Mouse (Mus musculus): ENCODE results near the gene Git2. TPM values are rescaled to one million over a fixed set of nuclear protein-coding genes. Genes with fewer than 3 reads are reported as not detected.

Gene Git2
- total and polyA plus RNA-seq, 3 experiments = 24.0 to 71.7 (median 64.9) TPM

GRCm38 (mm10) chr5:114728160-114728559, 47.2 kb downstream of the Git2 start:
- Histone ChIP-seq H3K9ac (ENCODE audit: control insufficient read depth, low read depth, low read length, poor library complexity, severe bottlenecking) (no peak overlapping the region), H3K4me1 (ENCODE audit: control insufficient read depth in 1 of 2, insufficient read depth in 2 of 2, low read length in 2 of 2) (no peaks in the 10 kb centered on the region), H3K36me3 (ENCODE audit: control insufficient read depth in 1 of 2, insufficient read depth in 2 of 2, low read length in 2 of 2) (peaks cover 0 to 3% of the 10 kb centered on the region in 2 experiments; a peak in 2 of 4 replicates), H3K4me3 (ENCODE audit: control insufficient read depth in 1 of 2, insufficient read depth in 1 of 2, low read depth in 2 of 2, low read length in 2 of 2) (no peak overlapping the region), H3K9me3 (replicated peaks; ENCODE audit: insufficient read depth, low read length) (no peaks in the 10 kb centered on the region), H3K79me2 (ENCODE audit: control insufficient read depth, insufficient read depth, low read length, poor library complexity) (no peaks in the 10 kb centered on the region), H3K27me3 (ENCODE audit: control insufficient read depth in 1 of 2, insufficient read depth in 2 of 2, low read length in 2 of 2) (no peaks in the 10 kb centered on the region), H3K27ac (ENCODE audit: control insufficient read depth, low read depth, low read length) (no peak overlapping the region)
- TF ChIP-seq NRF1 (IDR thresholded peaks at IDR 0.05; ENCODE audit: insufficient read depth, low read depth, low read length, poor library complexity, severe bottlenecking) (no peak), EP300 (IDR thresholded peaks at IDR 0.05; ENCODE audit: low read depth in 1 of 2, low read length in 2 of 2) (no peak), NELFE (IDR thresholded peaks at IDR 0.05; ENCODE audit: low read depth, low read length) (no peak), POLR2AphosphoS5 (IDR thresholded peaks at IDR 0.05; ENCODE audit: borderline replicate concordance, low read depth, low read length) (no peak)
- DNase-seq (ENCODE audit: low read depth, low spot score) = no peak

GRCm38 (mm10) chr5:114722846-114723245, 52.5 kb downstream of the Git2 start:
- H3K79me2 ChIP-seq (ENCODE audit: control insufficient read depth, insufficient read depth, low read length, poor library complexity) = no peaks in the 10 kb centered on the region
- H3K9ac ChIP-seq (ENCODE audit: control insufficient read depth, low read depth, low read length, poor library complexity, severe bottlenecking) = no peak overlapping the region
- no peaks in the 10 kb centered on the region for H3K4me1 ChIP-seq (ENCODE audit: control insufficient read depth in 1 of 2, insufficient read depth in 2 of 2, low read length in 2 of 2)
- H3K36me3 ChIP-seq (ENCODE audit: control insufficient read depth in 1 of 2, insufficient read depth in 2 of 2, low read length in 2 of 2) = peaks cover 0 to 1% of the 10 kb centered on the region in 2 experiments; a peak in 1 of 4 replicates
- no peaks in the 10 kb centered on the region for H3K9me3 ChIP-seq (replicated peaks; ENCODE audit: insufficient read depth, low read length)
- TF ChIP-seq HCFC1 (IDR thresholded peaks at IDR 0.05; ENCODE audit: low read depth, low read length) (no peak), TCF12 (IDR thresholded peaks at IDR 0.05; ENCODE audit: low read depth, low read length) (no peak), POLR2AphosphoS2 (IDR thresholded peaks at IDR 0.05; ENCODE audit: low read length) (no peak), CTCF (IDR thresholded peaks at IDR 0.05 in 2 of 3, conservative IDR thresholded peaks at IDR 0.05 in 1 of 3; ENCODE audit: control insufficient read depth in 1 of 3, insufficient read depth in 1 of 3, low read depth in 2 of 3, low read length in 3 of 3, poor library complexity in 1 of 3, severe bottlenecking in 1 of 3) (no peak), GATA1 (IDR thresholded peaks at IDR 0.05; ENCODE audit: low read depth, low read length) (no peak), E2F4 (IDR thresholded peaks at IDR 0.05; ENCODE audit: borderline replicate concordance, low read depth, low read length) (no peak), MAX (IDR thresholded peaks at IDR 0.05; ENCODE audit: low read length) (no peak), UBTF (IDR thresholded peaks at IDR 0.05; ENCODE audit: borderline replicate concordance, insufficient read depth, low read depth, low read length) (no peak), ZKSCAN1 (IDR thresholded peaks at IDR 0.05; ENCODE audit: low read depth, low read length) (no peak), RAD21 (IDR thresholded peaks at IDR 0.05; ENCODE audit: low read depth, low read length) (no peak), USF2 (IDR thresholded peaks at IDR 0.05; ENCODE audit: borderline replicate concordance in 1 of 2, insufficient read depth in 1 of 2, low read depth in 1 of 2, low read length in 2 of 2) (no peak), CHD2 (IDR thresholded peaks at IDR 0.05; ENCODE audit: low read length) (no peak), POLR2A (IDR thresholded peaks at IDR 0.05; ENCODE audit: control insufficient read depth in 1 of 2, insufficient read depth in 1 of 2, low read depth in 1 of 2, low read length in 2 of 2, poor library complexity in 1 of 2) (no peak), MEF2A (IDR thresholded peaks at IDR 0.05; ENCODE audit: extremely low read depth, insufficient replicate concordance, low read depth, low read length, poor library complexity, severe bottlenecking) (no peak), MXI1 (IDR thresholded peaks at IDR 0.05; ENCODE audit: low read depth, low read length) (no peak)
- H3K27ac ChIP-seq (ENCODE audit: control insufficient read depth, low read depth, low read length) = no peak overlapping the region
- H3K27me3 ChIP-seq (ENCODE audit: control insufficient read depth in 1 of 2, insufficient read depth in 2 of 2, low read length in 2 of 2) = no peaks in the 10 kb centered on the region
- no peak overlapping the region for H3K4me3 ChIP-seq (ENCODE audit: control insufficient read depth in 1 of 2, insufficient read depth in 1 of 2, low read depth in 2 of 2, low read length in 2 of 2)
- no peak for DNase-seq (ENCODE audit: low read depth, low spot score)
